Mouse (Mus musculus) midbrain, embryonic 16.5 days (tissue): ENCODE data around the gene Pex16. TPM values are rescaled to one million over a fixed set of nuclear protein-coding genes. Genes with fewer than 3 reads are reported as not detected.

Source experiments
- ATAC-seq: fragments of 200-750 bp; cut with Nextera tagmentation; 2 replicates; pipeline ENCODE4 v1.8.0; 2017; ENCODE audit warnings: moderate TSS enrichment
- H3K27ac ChIP-seq: fragments of 300-500 bp; sonication (generic); 2 replicates; pipeline ENCODE4 v1.5.1; 2014; ENCODE audit warnings: mild to moderate bottlenecking, low read length, mixed read lengths
- H3K27me3 ChIP-seq: fragments of 300-500 bp; sonication (generic); 2 replicates; pipeline ENCODE4 v1.6.1; 2014; ENCODE audit warnings: low read depth, low read length, mixed read lengths; ENCODE audit not compliant: control insufficient read depth, insufficient read depth
- H3K36me3 ChIP-seq: fragments of 300-500 bp; sonication (generic); 2 replicates; pipeline ENCODE4 v1.6.1; 2014; ENCODE audit warnings: mild to moderate bottlenecking, low read length, moderate library complexity, mixed read lengths; ENCODE audit not compliant: control insufficient read depth, insufficient read depth
- H3K4me1 ChIP-seq: fragments of 300-500 bp; sonication (generic); 2 replicates; pipeline ENCODE4 v1.6.1; 2014; ENCODE audit warnings: mild to moderate bottlenecking, low read length, mixed read lengths; ENCODE audit not compliant: control insufficient read depth, insufficient read depth
- H3K4me2 ChIP-seq: fragments of 300-500 bp; sonication (generic); 2 replicates; pipeline ENCODE4 v1.6.1; 2014; ENCODE audit warnings: mild to moderate bottlenecking, low read length, mixed read lengths
- H3K4me3 ChIP-seq: fragments of 300-500 bp; sonication (generic); 2 replicates; pipeline ENCODE4 v1.5.1; 2014; ENCODE audit warnings: low read depth, mild to moderate bottlenecking, low read length, moderate library complexity, mixed read lengths
- H3K9ac ChIP-seq: fragments of 300-500 bp; sonication (generic); 2 replicates; pipeline ENCODE4 v1.6.1; 2014; ENCODE audit warnings: low read depth, low read length, mixed read lengths
- H3K9me3 ChIP-seq: fragments of 300-500 bp; sonication (generic); replicated peaks from 2 replicates; pipeline ENCODE4 v1.6.1; 2014; ENCODE audit warnings: mild to moderate bottlenecking, low read length, mixed read lengths; ENCODE audit not compliant: control insufficient read depth, poor library complexity, severe bottlenecking
- WGBS: fragments of 180-500 bp; shearing (Covaris S2); extraction: QIAGEN DNeasy Blood & Tissue Kit; methylation state at CpG from one replicate; pipeline ENCODE4 v1.1.7; 2014; 5-methylcytosine and 5-hydroxymethylcytosine counted together
- polyA plus RNA-seq: library from polyadenylated mRNA; unstranded; fragments of >200 nt; fragmentation: Nextera tagmentation; extraction: Ambion mirVana; gene quantifications from 2 replicates; pipeline ENCODE4 v1.2.1, GENCODE M21; 2015

The Pex16 gene
- polyA plus RNA-seq, 1 experiment from 2014 or later: 39.7 TPM

GRCm38 (mm10) chr2:92362571-92363228 is 11.8 kb upstream of the Pex16 start:
- Histone ChIP-seq H3K4me2 (no peak overlapping the region), H3K9me3 (no peaks in the 10 kb centered on the region), H3K4me1 (no peaks in the 10 kb centered on the region), H3K36me3 (peaks cover 11% of the 10 kb centered on the region), H3K27ac (no peak overlapping the region), H3K4me3 (no peak overlapping the region), H3K27me3 (no peaks in the 10 kb centered on the region), H3K9ac (no peak overlapping the region)
- WGBS: 94% methylated on average over 6 of the region's 6 CpGs
- no peak for ATAC-seq

DNA sequence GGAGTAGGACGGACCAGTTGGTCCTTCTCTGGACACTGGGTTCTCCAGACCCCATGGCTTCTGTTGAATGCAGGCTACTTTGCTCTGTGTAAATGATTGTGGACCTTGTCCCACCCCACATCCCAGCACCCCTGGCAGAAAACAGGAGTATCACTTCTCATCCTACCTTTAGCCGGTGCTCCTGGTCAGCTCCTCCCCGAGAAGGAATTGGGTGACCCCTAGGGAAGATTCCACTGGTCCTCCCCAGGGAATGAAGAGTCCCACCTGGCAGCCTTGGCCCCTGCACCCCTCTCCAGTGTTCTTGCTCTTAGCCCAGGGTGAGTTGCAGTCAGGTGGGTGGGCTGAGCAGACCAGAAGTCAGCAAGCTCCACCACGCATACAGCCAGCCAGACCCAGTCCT is 10.4 kb upstream of the Pex16 start:
- 85% methylated on average over 4 of the region's 4 CpGs for WGBS
- H3K36me3 ChIP-seq: peaks cover 6% of the 10 kb centered on the region
- H3K9me3 ChIP-seq: no peaks in the 10 kb centered on the region

GRCm38 (mm10) chr2:92365568-92365967 is 8.9 kb upstream of the Pex16 start:
- no peaks in the 10 kb centered on the region for H3K9me3 ChIP-seq
- 90% methylated on average over 10 of the region's 10 CpGs for WGBS
- peaks cover 13% of the 10 kb centered on the region for H3K27me3 ChIP-seq
- H3K4me1 ChIP-seq: peaks cover 1% of the 10 kb centered on the region; the same call in 1 of the 2 replicates
- peaks cover 2% of the 10 kb centered on the region; the same call in 1 of the 2 replicates for H3K36me3 ChIP-seq
- H3K4me3 ChIP-seq: no peak overlapping the region
- ATAC-seq: no peak
- no peak overlapping the region for H3K4me2 ChIP-seq
- H3K27ac ChIP-seq: no peak overlapping the region
- no peak overlapping the region for H3K9ac ChIP-seq

More for the DNA sequence above, 10.4 kb upstream of the Pex16 start:
- Histone ChIP-seq H3K9ac (no peak overlapping the region), H3K4me1 (no peaks in the 10 kb centered on the region), H3K4me2 (no peak overlapping the region), H3K27me3 (peaks cover 4% of the 10 kb centered on the region), H3K4me3 (no peak overlapping the region), H3K27ac (no peak overlapping the region)
- ATAC-seq: no peak

DNA sequence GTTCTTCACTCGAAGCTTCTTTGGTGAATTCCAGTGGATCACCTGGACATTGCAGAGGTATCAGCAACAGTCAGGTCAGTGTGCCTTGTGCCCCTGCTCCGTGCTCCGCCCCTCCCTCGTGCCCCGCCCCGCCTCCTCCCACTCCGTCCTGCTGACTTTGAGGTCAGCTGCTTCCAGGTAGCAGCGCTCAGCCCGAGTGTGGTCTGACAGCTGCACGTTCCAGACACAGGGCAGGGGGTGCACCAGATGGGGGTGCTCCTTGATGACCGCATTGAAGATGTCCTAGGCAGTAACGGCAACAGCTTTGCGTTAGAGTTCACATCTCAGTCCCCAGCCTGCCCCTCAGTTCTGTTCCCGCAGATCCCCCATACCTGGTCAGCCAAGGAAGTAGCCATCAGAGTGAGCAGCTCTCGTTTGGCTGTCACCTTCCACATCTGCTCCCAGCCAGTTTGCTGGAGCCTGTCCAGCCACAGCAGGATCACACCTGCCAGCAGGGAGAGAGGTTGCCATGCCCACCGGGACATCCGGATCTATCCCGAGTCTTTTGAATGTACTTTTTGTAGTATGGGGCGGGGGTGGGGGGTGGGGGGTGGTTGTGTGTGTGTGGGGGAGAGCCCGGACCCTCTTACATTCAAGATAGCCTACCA is 7.0 kb upstream of the Pex16 start:
- Histone ChIP-seq H3K27me3 (peaks cover 13% of the 10 kb centered on the region), H3K4me2 (no peak overlapping the region), H3K4me1 (peaks cover 17% of the 10 kb centered on the region; the same call in 1 of the 2 replicates), H3K4me3 (no peak overlapping the region), H3K9me3 (no peaks in the 10 kb centered on the region), H3K27ac (no peak overlapping the region), H3K36me3 (peaks cover 2% of the 10 kb centered on the region; the same call in 1 of the 2 replicates), H3K9ac (no peak overlapping the region)
- no peak for ATAC-seq
- 45% methylated on average over 20 of the region's 20 CpGs for WGBS

- Histone ChIP-seq H3K36me3 (no peaks in the 10 kb centered on the region; the same call in 1 of the 2 replicates), H3K9me3 (no peaks in the 10 kb centered on the region), H3K4me2 (peak overlapping the region; percentile 50), H3K27me3 (peaks cover 13% of the 10 kb centered on the region), H3K4me3 (peak overlapping the region; percentile 28), H3K4me1 (peaks cover 28% of the 10 kb centered on the region), H3K9ac (peak overlapping the region; percentile 35), H3K27ac (no peak overlapping the region)
- no peak for ATAC-seq
- WGBS: 9% methylated on average over 19 of the region's 19 CpGs
These were observed 4.1 kb upstream of the Pex16 start for GRCm38 (mm10) chr2:92370375-92370774.

GRCm38 (mm10) chr2:92370821-92371805 is 3.4 kb upstream of the Pex16 start:
- Histone ChIP-seq H3K4me3 (peak overlapping the region; percentile 28), H3K4me1 (peaks cover 33% of the 10 kb centered on the region), H3K4me2 (peak overlapping the region; percentile 50), H3K27ac (no peak overlapping the region), H3K9ac (peak overlapping the region; percentile 35), H3K9me3 (no peaks in the 10 kb centered on the region), H3K36me3 (no peaks in the 10 kb centered on the region; the same call in 1 of the 2 replicates), H3K27me3 (peaks cover 13% of the 10 kb centered on the region)
- 3% methylated on average over 45 of the region's 45 CpGs for WGBS
- no peak for ATAC-seq

GRCm38 (mm10) chr2:92371971-92372690 is 2.3 kb upstream of the Pex16 start:
- no peak overlapping the region for H3K27ac ChIP-seq

GRCm38 (mm10) chr2:92372767-92373436 is 1.6 kb upstream of the Pex16 start:
- peaks cover 3% of the 10 kb centered on the region; the same call in 1 of the 2 replicates for H3K36me3 ChIP-seq
- 24% methylated on average over 9 of the region's 9 CpGs for WGBS
- H3K27ac ChIP-seq: no peak overlapping the region
- no peak overlapping the region for H3K9ac ChIP-seq
- ATAC-seq: no peak
- H3K4me3 ChIP-seq: no peak overlapping the region
- H3K4me1 ChIP-seq: peaks cover 36% of the 10 kb centered on the region
- no peak overlapping the region for H3K4me2 ChIP-seq
- peaks cover 13% of the 10 kb centered on the region for H3K27me3 ChIP-seq
- no peaks in the 10 kb centered on the region for H3K9me3 ChIP-seq

More at GRCm38 (mm10) chr2:92371971-92372690, 2.3 kb upstream of the Pex16 start:
- Histone ChIP-seq H3K4me2 (peak overlapping the region; percentile 11; the same call in 1 of the 2 replicates), H3K4me3 (no peak overlapping the region), H3K36me3 (no peaks in the 10 kb centered on the region), H3K9ac (no peak overlapping the region), H3K9me3 (no peaks in the 10 kb centered on the region), H3K4me1 (peaks cover 36% of the 10 kb centered on the region), H3K27me3 (peaks cover 13% of the 10 kb centered on the region)
- 2% methylated on average over 10 of the region's 10 CpGs for WGBS
- no peak for ATAC-seq
